Mouse (Mus musculus) lung, postnatal 14 days (tissue): ENCODE data around the gene Edem1.

Experiments used
- DNase-seq: peaks from one replicate; pipeline ENCODE4 v3.0.0; 2021

Edem1 gene

DNA sequence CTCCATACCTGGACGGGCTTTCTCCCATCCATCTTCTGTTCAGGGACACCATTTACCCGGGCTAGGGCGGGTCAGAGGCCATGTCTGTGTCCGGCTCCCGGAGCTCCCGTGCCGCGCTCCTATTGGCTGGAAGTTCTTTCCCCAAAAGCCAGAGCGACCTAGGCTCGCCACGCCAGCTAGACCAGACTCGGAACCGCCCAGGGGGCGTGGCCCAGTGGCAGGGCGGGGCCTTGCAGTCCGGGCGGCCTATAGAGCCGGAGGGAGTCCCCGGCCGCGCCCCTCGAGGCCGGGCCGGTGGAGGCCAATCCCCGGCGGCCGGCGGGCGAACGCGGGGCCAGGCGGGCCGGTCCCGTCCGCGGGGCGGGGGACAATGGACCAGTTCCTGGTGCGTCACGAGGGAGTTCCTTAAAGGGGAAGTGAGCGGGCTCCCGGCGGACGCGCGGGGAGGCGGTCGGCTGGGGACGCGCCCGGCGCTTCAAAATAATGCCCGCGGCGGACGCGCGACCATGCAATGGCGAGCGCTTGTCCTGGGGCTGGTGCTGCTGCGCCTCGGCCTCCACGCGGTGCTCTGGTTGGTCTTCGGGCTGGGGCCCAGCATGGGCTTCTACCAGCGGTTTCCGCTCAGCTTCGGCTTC lies at the start of gene Edem1:
TSS of gene Edem1 (plus strand) at position 408 of the 635 bp plus-strand sequence.
- peak; percentile 98 for DNase-seq

DNA sequence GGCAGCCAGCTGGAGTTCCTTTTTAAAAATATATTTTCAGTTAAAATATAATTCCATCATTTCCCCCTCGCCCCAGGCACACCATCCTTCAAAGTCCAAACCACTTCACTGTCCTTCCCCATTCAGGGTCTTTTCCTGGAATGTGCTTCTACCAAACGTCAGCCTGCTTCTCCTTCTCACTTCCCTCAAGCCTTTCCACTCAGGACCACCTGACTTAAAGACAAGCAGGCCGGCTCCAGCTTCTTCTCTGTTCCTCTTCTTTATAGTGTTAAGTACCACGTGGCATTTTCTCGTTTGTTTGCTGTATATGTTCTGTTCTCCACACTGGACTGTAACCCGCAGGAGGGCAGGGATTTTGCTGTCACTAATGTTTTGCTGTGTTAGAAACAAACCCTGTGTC lies 46.6 kb upstream of the Edem1 start:
- no peak for DNase-seq

DNA sequence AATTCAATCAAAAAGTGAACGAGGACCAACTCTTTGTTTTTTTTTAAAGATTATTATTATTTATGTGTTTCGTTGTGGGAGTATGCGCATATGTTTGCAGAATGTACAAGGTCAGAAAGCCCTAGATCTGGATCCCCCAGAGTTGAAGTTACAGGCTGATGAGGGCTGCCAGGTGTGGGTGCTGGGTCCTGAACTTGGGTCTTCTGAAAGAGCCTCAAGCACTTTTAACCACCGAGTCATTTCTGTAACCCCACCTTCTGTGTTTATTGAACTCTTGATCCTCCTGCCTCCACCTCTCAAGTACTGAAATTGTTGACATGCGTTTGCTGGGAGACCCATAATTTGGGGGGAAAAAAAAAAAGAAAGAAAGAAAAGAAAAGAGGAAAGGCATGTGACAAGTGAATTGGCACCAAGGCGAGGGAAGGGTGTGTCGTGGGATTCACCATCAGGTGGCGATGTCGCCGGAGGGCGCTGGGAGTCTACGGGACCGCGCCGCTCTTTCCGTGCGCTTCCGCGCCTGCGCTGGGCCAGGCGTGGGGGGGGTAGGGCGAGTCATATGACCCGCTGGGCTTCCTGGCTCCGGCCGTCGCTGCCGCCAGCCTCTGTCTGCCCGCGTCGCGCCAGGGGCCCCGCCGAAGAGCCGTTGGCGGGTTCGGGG lies 45.8 kb upstream of the Edem1 start, which contains the start of gene Arl8b:
TSS of gene Arl8b (plus strand) at position 574 of the 658 bp plus-strand sequence.
- DNase-seq: peak; percentile 98

DNA sequence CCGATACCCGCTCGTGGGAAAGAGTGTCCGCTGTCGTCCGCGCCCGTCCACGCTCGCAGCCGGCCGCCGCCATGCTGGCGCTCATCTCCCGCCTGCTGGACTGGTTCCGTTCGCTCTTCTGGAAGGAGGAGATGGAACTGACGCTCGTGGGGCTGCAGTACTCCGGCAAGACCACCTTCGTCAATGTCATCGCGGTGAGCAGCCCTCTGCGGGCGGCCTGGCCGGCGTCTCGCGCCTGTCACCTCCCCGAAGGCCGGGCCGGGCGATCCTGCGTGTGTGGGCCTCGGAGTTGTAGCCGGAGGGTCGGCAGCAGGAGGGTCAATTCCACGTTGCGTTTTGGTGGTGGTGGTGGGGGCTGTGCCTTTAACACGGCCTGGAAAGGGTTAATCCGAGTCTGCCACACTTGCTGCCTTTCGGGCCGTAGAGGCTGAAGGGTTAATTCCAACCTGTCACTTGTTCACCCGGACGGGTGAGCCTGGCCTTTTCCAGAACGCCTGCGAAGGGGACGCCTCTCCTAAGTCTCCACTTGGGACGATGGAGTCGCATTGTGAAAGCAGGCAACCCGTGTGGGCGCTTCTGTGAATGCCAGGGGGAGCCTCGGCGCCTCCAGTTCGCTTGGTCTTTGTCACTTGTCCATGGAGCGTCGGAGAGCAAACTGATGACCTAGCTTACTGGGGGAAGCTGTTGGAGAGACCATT lies 45.1 kb upstream of the Edem1 start:
- peak; percentile 31 for DNase-seq

GRCm38 (mm10) chr6:108784056-108784455 lies 44.4 kb upstream of the Edem1 start:
- DNase-seq: peak; percentile 49

DNA sequence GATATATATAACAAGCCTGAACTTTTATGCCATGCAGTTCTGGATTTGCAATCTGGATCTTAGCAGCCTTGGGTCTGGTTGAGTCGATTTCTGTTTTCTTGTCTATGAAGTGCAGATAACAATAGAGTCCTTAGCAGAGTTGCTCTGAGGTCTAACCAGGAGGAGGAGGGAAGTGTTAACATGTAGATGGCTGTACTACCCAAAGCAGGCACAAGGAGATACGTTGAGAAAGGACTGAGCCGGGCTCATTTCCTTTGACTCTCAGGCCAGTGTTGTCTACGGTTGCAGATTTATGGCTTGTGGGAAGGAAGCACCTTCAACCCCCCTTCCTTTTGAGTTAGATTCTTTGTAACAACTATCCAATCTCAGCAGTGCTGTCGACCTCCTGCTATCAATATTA lies 43.6 kb upstream of the Edem1 start:
- DNase-seq: no peak

DNA sequence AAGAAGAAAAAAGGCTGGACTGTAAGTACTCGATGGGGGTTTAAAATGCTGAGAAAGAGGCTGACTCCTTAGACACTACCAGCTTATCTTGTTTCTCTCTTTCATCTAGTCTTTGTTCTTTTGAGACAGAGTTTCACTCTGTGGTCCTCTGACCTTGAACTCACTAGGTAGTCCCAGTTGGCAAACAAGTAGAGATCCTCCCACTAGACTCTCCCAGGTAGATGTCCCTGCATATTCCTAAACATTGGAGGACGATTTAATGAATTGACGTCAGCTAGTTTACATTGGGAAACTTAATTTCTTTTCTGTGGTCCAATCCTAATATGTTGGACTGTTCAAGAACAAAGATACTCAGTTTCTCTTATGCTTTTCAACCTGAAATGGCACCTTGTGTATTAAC lies 42.9 kb upstream of the Edem1 start:
- DNase-seq: no peak

DNA sequence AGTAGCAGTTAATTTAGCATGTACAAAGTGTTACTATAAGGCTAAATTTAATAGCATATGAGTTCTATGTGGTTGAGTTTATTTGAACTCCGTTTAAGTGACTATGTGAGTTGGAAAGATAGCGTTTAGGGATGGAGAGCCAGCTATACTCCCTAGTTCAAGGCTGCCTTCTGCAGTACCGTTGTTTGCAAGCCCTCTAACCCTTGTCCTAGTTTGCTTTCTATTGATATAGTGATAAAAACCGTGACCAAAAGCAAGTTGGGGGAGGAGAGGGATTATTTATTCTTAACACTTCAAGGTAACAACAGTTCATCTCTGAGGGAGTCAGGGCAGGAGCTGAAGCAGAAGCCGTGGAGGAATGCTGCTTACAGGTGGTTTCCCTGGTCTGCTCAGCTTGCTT lies 36.9 kb upstream of the Edem1 start:
- no peak for DNase-seq

- DNase-seq: no peak
Measured at GRCm38 (mm10) chr6:108795912-108796311, 32.5 kb upstream of the Edem1 start.

DNA sequence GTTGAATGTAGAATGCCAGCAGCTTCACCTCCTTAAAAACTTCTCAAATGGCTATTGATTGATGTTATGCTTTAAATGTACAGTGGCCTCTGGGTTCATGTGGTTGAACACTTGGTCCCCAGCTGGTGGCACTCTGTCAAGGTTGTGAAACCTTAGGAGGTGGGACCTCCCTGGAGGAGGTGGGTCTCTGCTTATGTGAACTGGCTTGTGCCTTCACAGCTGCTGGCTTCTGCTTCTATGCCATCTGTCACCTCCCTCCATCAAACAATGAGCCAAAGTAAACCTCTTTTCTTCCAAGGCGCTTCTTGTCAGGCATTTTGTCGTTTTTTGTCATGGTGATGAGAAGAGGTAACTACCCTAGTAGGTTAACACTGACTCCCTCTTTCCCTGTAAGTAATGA lies 31.7 kb upstream of the Edem1 start:
- DNase-seq: peak; percentile 59

DNA sequence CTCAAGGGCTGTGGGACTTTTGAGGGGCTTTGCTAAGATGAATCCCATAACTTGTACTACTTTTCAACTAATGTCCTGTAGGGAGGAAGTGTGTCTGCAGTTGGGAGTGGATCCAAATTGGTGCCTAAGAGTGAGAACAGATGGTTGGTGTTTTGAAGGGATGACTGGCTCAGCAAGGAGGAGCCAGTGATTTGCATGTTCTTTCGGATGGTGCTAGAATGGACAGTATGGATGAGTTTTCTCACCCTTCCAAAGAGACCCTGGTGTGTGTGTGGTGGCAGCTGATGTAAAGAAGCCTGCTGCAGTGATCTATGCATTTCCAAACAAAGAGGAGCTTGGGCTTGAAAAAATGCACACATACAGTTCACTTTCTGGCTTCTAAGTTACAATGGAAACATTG lies 23.2 kb upstream of the Edem1 start:
- no peak for DNase-seq

DNA sequence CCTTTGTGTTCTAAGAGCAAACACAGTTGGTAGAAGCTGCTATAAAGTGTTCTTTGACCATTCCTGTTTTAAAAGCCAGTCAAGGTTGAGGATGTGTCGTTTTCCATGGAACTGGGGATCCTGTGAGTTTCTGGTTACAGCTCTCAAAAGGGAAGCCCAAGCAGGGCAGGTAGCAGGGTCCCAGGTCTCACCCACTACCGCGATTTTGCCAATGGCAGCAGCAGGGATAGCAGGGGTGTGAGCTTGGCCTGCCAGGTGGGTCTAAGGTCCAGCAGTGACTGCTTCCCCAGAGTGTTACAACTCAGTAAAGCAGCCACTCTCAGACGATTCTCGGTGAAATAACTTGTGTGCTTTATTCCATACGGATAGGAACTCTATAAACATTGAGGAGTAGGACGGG lies 22.6 kb upstream of the Edem1 start:
- DNase-seq: no peak

- no peak for DNase-seq
Measured at GRCm38 (mm10) chr6:108807446-108807845, 21.0 kb upstream of the Edem1 start.

DNA sequence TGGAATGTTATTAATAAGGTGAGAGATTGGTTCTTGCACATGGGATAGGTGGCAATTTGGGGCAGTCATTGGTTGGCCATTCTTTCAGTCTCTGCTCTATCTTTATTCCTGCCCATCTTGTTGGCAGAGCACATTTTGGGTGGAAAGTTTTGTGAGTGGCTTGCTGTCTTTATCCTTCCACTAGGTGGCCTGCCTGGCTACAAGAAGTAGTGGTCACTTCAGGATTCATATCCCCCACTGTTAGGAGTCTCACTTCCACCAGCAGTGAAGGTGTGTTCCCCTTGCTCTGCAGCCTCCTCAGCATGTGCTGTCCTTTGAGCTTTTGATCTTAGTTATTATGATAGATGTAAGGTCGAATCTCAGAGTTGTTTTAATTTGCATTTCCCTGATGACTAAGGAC lies 19.7 kb upstream of the Edem1 start:
- DNase-seq: no peak

GRCm38 (mm10) chr6:108810237-108810636 lies 18.2 kb upstream of the Edem1 start:
- no peak for DNase-seq

GRCm38 (mm10) chr6:108812134-108812533 lies 16.3 kb upstream of the Edem1 start:
- no peak for DNase-seq

DNA sequence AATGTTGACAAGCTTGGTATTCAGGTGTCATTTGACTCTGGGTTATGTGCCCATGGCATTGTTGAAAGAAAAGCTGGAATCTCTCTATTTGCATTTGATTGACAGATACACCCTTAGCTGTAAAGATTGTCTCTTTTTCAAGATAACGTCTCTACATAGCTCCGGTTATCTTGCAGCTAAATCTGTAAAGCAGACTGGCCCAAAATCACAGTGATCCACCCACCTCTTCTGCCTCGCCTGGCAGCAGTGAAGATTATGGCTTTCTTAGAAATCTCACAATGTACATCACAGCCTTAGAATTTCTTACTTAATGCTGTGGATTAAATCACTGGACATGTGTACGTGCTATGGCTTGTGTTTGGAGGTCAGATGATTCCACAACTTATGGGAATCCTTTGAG lies 10.9 kb upstream of the Edem1 start:
- no peak for DNase-seq

- DNase-seq: no peak
Measured at GRCm38 (mm10) chr6:108824816-108825545, 3.5 kb upstream of the Edem1 start.

DNA sequence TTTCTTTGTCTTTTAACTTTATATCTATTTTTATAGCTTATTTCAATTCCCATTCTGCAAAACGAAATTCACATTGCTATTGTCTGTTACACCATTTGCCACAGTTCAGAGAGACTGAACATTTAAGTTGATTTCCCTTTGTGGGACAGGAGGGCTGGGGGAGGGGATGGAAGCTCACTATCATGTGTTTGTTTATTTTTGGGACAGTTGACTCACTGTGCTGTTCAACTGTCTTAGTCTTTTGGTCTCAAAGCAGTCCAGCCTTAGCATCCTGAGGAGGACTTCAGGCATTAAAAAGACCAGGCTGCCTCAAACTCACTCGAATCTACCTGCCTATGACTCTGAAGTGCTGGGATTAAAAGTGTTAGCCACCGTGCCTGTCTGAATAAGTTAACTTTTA lies 2.4 kb upstream of the Edem1 start:
- no peak for DNase-seq

- DNase-seq: no peak
Measured at GRCm38 (mm10) chr6:108827336-108827920, 1.0 kb upstream of the Edem1 start.

GRCm38 (mm10) chr6:108828872-108829271 lies 431 bp downstream of the Edem1 start:
- peak; percentile 43 for DNase-seq

DNA sequence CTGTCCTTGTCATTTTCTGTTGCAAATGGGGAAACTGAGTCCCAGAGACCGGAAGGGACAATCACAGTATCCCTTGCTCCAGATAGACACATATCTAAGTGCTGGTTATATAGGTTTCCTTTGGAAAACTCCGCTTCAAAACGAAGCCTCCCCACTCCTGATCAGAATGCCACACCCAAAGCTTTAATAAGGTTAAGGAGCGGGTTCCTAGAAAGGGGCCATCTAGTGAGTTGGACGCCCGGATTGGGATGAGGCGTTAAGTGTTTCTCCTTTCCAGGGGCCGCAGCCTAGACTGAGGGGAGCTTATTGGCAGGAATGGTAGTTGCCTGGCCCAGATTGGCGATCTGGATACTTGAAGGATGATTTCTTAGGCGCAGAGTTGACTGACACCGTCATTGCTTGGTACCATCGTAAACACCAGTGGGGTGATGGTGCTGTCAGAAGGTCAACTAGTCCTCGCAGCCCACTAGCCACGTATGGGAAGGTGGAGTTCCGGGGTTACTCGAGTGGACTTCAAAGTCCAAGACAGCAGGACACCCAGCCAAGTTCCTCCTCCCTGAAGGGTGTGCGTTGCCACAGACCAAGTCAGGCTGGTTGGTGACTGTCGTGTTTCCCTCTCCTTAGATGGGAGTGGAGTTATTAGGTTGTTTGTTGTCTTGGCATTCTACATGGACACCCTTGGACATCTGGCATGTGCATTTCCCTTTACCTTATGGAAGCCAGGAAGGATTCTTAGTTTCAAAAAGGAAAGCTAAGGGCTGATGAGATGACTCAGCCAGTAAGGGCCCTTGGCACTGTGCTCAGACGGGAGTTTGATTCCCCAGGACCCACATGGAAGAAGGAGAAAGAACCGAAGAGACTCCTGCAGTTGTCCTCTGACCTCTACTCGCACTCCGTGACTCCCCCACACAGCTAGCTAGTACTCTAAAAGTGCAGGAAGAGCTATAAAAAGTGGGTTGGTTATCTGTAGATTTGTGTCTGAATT lies 1.2 kb downstream of the Edem1 start:
- peak; percentile 45 for DNase-seq
